Mouse (Mus musculus): Measurements from ENCODE around the gene Bicc1.
"Not testable (repeated sequence)": the region's sequence is repeated elsewhere in the genome, so short reads cannot be mapped to it uniquely, and the experiment has no call there.

Bicc1 gene

GRCm38 (mm10) chr10:70949254-70950104 is 210.0 kb downstream of the Bicc1 start:
- DNase-seq (ENCODE audit: low read depth, low spot score), result no peak

- no peak for DNase-seq (ENCODE audit: low read depth, low spot score)
These were observed 211.2 kb downstream of the Bicc1 start for GRCm38 (mm10) chr10:70948276-70948675.

GRCm38 (mm10) chr10:70946121-70946520 is 213.4 kb downstream of the Bicc1 start:
- not testable (repeated sequence) for DNase-seq (ENCODE audit: low read depth, low spot score)

- DNase-seq (ENCODE audit: low read depth, low spot score), result no peak
These were observed 214.4 kb downstream of the Bicc1 start for GRCm38 (mm10) chr10:70945076-70945475.

GRCm38 (mm10) chr10:70941623-70942022 is 217.9 kb downstream of the Bicc1 start:
- DNase-seq (ENCODE audit: low read depth, low spot score), result no peak

GRCm38 (mm10) chr10:70939751-70940150 is 219.7 kb downstream of the Bicc1 start:
- DNase-seq (ENCODE audit: low read depth, low spot score), result no peak

GRCm38 (mm10) chr10:70937450-70937849 is 222.1 kb downstream of the Bicc1 start:
- DNase-seq (ENCODE audit: low read depth, low spot score), result no peak

- no peak for DNase-seq (ENCODE audit: low read depth, low spot score)
These were observed 223.5 kb downstream of the Bicc1 start for GRCm38 (mm10) chr10:70936008-70936407.

- no peak for DNase-seq (ENCODE audit: low read depth, low spot score)
These were observed 233.4 kb downstream of the Bicc1 start for GRCm38 (mm10) chr10:70926126-70926525.

GRCm38 (mm10) chr10:70924348-70924747 is 235.2 kb downstream of the Bicc1 start:
- no peak for DNase-seq (ENCODE audit: low read depth, low spot score)

GRCm38 (mm10) chr10:70923936-70924335 is 235.6 kb downstream of the Bicc1 start:
- no peak for DNase-seq (ENCODE audit: low read depth, low spot score)

- DNase-seq (ENCODE audit: low read depth, low spot score), result no peak
These were observed 238.0 kb downstream of the Bicc1 start for GRCm38 (mm10) chr10:70921481-70921880.

- no peak for DNase-seq (ENCODE audit: low read depth, low spot score)
These were observed 239.6 kb downstream of the Bicc1 start for GRCm38 (mm10) chr10:70919851-70920250.

GRCm38 (mm10) chr10:70919031-70919663 is 240.4 kb downstream of the Bicc1 start:
- DNase-seq (ENCODE audit: low read depth, low spot score), result no peak

GRCm38 (mm10) chr10:70916697-70917096 is 242.8 kb downstream of the Bicc1 start:
- no peak for DNase-seq (ENCODE audit: low read depth, low spot score)

- no peak for DNase-seq (ENCODE audit: low read depth, low spot score)
These were observed 244.4 kb downstream of the Bicc1 start for GRCm38 (mm10) chr10:70915096-70915495.

GRCm38 (mm10) chr10:70903936-70904335 is 255.6 kb downstream of the Bicc1 start:
- no peak for DNase-seq (ENCODE audit: low read depth, low spot score)

- no peak for DNase-seq (ENCODE audit: low read depth, low spot score)
These were observed 256.6 kb downstream of the Bicc1 start for GRCm38 (mm10) chr10:70902751-70903485.

- no peak for DNase-seq (ENCODE audit: low read depth, low spot score)
These were observed 258.2 kb downstream of the Bicc1 start for GRCm38 (mm10) chr10:70901193-70901875.

- DNase-seq (ENCODE audit: low read depth, low spot score), result no peak
These were observed 263.6 kb downstream of the Bicc1 start for GRCm38 (mm10) chr10:70895891-70896290.

- no peak for DNase-seq (ENCODE audit: low read depth, low spot score)
These were observed 281.5 kb downstream of the Bicc1 start for GRCm38 (mm10) chr10:70878046-70878445.

GRCm38 (mm10) chr10:70877631-70878030 is 281.9 kb downstream of the Bicc1 start:
- DNase-seq (ENCODE audit: low read depth, low spot score), result no peak
